Mouse (Mus musculus): ENCODE data around the gene Tacr2.

Tacr2 gene

DNA sequence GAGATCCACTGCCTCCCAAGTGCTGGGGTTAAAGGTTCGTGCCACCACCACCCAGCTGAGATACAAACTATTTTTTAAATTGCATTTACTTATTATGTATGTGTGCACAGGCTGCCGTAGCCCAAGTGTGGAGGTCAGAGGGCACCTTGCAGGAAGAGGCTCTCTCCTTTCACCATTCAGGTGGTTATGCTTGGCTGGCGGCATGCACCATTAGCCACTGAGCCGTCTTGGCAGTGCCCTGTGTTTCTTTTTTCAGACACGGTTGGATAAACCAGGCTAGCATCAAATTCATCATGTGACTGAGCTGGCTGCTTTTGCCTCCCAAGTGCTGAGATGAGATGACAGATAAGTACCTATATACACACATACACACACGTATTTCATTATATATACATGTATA, 13.0 kb upstream of the Tacr2 start:
- peak; percentile 23 for DNase-seq (ENCODE audit: low read depth, low spot score)

DNA sequence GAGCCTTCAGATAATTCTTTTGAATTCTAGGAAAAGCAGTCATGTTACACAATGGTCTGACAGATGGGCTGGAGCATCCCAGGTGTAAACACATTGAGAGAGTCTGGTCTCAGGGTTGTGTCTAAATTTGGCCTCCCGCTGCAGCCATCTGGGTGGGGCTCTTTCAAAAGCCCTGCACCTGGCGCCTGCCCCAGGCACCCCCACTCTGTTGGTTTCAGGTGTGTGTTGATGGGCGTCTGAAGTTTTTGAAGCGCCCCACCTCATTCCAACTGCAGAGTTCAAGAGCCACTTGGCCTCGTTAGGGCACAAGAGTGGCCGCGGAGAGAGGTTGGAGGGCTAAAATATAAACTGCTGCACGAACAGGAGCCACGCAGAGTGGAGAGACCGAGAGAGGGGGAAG, 9.9 kb upstream of the Tacr2 start:
- DNase-seq (ENCODE audit: low read depth, low spot score), result no peak

- DNase-seq (ENCODE audit: low read depth, low spot score), result peak; percentile 67
Measured at GRCm38 (mm10) chr10:62242896-62243295, 9.3 kb upstream of the Tacr2 start.

DNA sequence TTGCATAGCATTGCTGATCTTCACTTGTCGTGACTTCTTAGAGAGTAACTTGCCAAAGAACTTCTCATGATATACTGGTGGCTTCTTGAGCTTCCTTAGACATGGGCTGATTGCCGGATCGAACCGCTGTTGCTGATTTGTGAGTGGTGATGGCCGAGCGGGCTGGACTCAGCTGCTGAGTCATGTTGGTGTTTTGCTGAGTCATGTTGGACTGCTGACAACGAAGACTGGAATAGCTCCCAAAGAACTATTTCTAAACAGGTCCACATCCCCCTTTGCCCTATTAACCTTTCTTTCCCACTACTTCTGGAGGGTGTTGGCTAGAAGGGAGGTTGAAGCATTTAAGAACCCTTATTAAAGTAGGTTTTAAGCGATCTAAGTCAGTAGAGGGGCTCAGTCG, 8.2 kb upstream of the Tacr2 start:
- DNase-seq (ENCODE audit: low read depth, low spot score), result no peak

- DNase-seq (ENCODE audit: low read depth, low spot score), result no peak
Measured at GRCm38 (mm10) chr10:62247156-62247555, 5.1 kb upstream of the Tacr2 start.

- no peak for DNase-seq (ENCODE audit: low read depth, low spot score)
Measured at GRCm38 (mm10) chr10:62247815-62248214, 4.4 kb upstream of the Tacr2 start.

GRCm38 (mm10) chr10:62252496-62253235, 428 bp downstream of the Tacr2 start:
- DNase-seq (ENCODE audit: low read depth, low spot score), result no peak

DNA sequence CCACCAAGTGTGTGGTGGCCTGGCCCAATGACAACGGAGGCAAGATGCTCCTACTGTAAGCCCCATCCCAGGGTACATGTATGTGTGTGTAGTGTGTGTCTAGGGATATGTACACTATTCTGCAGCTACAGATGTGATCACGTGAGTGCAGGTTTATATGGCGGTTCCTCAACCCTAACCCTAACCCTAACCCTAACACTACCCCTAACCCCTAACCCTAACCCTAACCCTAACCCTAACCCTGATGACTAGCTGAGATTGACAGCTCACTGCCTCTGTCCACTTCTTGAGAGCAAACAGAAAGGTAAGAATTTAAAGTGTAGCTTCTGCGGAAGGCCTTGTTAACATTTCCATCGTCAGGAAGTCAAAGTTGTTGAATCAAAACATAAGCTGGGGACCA, 6.1 kb downstream of the Tacr2 start:
- DNase-seq (ENCODE audit: low read depth, low spot score), result no peak

DNA sequence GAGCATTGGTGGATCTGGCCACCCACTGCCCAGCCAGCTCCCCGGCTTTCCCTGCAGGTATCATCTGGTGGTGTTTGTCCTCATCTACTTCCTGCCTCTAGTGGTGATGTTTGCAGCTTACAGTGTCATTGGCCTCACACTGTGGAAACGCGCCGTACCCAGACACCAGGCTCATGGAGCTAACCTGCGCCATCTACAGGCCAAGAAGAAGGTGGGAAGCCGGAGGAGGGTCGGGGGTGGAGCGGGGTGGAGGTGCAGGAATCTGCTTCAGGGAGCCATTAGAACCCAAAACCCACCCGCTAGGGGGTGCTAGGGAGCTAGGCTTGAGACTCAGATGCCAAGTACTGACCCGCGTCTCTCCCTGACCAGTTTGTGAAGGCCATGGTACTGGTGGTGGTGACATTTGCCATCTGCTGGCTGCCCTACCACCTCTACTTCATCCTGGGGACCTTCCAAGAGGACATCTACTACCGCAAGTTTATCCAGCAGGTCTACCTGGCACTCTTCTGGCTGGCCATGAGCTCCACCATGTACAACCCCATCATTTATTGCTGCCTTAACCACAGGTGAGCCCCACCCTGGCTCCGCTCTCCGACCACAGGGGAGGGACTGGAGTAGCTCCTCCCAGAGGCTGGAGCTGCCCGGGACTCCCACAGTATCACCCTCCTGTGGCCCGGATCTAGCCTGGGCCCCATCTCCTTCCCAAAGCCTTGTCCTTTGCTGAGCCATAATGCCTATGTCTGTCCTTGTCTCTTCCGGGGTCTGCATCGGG, 9.1 kb downstream of the Tacr2 start:
- peak; percentile 94 for DNase-seq (ENCODE audit: low read depth, low spot score)

DNA sequence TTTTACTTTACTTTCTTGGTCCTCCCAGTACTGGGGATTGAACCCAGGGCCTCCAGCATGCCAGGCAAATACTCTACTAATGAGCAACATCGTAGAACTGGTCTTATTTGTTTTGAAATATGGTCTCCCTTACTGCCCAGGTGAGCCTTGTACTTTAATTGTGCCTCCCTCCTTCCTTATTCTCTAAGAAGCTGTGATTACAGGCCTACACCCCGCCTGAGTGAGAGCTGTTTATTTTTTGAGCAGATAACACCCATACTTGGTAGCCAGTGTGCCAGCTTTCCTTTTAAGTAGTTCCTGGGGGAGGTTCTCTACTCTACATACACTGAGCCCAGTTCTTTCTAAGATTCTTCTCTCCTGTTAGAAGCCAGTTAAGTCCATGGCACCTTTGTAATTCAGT, 12.1 kb downstream of the Tacr2 start:
- DNase-seq (ENCODE audit: low read depth, low spot score), result no peak

- DNase-seq (ENCODE audit: low read depth, low spot score), result no peak
Measured at GRCm38 (mm10) chr10:62269278-62269677, 17.0 kb downstream of the Tacr2 start.

DNA sequence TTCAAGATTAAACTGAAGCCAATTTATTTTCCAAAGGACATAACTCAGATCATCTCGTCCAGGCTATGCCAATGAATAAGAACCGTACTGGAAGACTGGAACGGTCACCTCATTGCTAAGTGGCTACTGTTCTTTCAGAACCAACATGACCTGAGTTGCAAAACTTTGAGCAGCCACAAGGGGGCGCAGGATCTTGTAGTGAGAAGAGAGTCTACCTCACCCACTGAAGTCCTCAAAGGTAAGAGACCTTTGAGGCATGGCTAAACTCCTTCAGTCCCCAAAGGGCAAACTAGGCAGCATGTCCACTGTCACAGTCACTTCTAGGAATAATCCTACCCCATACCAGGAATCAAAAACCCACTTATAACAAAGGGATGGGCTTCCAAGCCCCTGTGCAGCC, 23.0 kb downstream of the Tacr2 start:
- DNase-seq (ENCODE audit: low read depth, low spot score), result peak; percentile 76

- no peak for DNase-seq (ENCODE audit: low read depth, low spot score)
Measured at GRCm38 (mm10) chr10:62277499-62278293, 25.5 kb downstream of the Tacr2 start.

GRCm38 (mm10) chr10:62279066-62279465, 26.8 kb downstream of the Tacr2 start:
- no peak for DNase-seq (ENCODE audit: low read depth, low spot score)

DNA sequence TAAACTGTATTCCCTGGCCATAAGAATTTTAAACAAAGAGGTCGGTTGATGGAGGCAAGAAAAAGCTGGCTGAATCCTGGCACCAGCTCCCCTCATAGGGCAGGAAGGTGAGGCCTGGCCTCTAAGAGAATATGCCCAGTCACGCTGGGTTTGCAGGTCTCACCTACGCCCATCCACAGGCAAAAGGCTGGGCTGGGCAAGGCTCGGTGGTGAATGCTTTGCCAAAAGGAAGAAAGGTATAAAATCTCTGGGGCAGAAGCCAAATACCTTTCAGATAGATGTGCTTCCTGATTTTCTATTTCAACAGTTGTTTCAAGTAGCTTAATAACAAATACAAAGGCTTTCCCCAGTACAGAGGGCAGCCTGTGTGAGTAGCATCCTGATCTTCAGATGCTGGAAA, 27.4 kb downstream of the Tacr2 start:
- DNase-seq (ENCODE audit: low read depth, low spot score), result no peak

DNA sequence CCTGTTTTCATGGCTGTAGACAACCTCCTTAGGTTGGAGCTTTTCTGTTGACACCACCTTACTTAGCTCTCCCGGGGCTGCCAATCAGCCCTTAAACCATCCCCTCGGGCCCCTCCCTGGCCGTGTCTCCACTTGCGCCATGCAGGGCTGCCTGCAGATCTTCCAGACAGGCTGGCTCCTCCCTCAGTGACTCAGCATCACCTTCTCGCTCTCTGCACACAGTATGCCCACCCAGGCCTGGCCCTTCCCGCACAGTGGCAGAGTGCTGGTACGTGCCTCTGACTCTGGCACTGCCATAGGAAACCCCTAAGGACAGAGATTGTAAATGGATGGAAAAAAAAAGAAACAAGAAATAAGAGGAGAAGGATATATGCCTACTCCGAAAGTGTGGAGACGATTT, 30.5 kb downstream of the Tacr2 start:
- no peak for DNase-seq (ENCODE audit: low read depth, low spot score)

- DNase-seq (ENCODE audit: low read depth, low spot score), result no peak
Measured at GRCm38 (mm10) chr10:62283206-62283792, 31.1 kb downstream of the Tacr2 start.

DNA sequence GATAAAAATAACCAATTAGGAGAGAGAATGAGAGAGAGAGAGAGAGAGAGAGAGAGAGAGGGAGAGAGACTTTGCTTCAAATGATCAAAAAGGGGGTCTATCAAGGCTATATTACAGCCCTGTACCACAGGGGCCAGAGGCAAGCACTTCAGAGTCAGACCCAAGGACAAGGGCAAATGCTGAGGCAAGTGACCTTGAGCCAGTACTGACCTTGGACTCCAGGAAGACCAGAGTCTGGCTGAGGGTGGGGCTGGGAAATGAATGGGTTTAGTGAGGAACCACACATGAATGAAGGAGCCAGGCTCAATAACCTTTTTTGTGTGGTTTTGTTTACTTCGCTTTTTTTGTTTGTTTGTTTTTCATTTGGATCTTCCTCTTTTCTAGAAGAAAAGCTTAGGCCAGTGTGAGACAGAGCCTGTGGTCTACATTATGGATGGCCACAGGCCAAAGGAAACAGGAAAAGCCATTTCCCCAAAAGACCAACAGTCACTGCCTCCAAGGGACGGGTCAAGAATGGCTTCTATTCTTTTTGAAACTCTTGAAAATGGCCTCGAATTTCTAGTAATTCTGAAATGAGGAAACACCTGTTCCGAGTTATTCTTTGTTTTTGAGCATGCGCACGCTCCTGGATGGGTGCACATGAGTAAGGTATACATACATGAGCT, 35.4 kb downstream of the Tacr2 start:
- DNase-seq (ENCODE audit: low read depth, low spot score), result no peak

DNA sequence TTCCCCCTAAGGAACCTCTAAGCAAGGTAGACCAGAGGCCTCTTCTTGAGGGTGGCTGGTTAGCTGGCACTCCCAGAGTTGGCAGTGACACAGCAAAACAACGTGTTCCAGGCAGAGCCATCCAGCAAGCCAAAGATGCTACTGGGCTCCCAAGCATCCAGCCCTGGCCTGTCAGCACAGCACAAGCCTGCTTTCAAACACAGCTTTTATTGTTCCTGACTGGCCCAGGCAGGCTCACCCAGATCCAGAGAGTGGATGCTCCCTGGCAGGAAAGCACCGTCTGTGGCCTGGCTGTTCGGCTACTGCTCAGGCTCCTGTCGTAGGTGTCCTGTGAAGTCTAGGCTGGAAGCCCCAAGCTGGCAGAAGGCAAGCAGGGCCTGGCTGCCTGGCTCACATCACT, 41.9 kb downstream of the Tacr2 start:
- DNase-seq (ENCODE audit: low read depth, low spot score), result no peak

GRCm38 (mm10) chr10:62296086-62296872, 44.0 kb downstream of the Tacr2 start:
- no peak for DNase-seq (ENCODE audit: low read depth, low spot score)

Data from mesoderm, embryonic 11.5 days (tissue).